Mouse (Mus musculus) small intestine, adult 2 months (tissue): ENCODE data around the gene Plxnb1.

Experiments
- CTCF ChIP-seq: fragments of 200-500 bp; IDR thresholded peaks from 2 replicates; pipeline ENCODE4 v1.5.1; 2012; ENCODE audit warnings: low read depth, mild to moderate bottlenecking, control low read depth, inconsistent platforms, low read length, moderate library complexity, mixed read lengths; ENCODE audit not compliant: insufficient replicate concordance, insufficient read length; ENCODE audit errors: extremely low read depth
- POLR2A ChIP-seq: fragments of 200-500 bp; IDR thresholded peaks from 2 replicates; pipeline ENCODE4 v1.6.1; 2012; ENCODE audit warnings: low read depth, mild to moderate bottlenecking, control low read depth, inconsistent platforms, low read length, moderate library complexity

GRCm38 (mm10) chr9:109058006-109058765 is 37.0 kb upstream of the Plxnb1 start:
- TF ChIP-seq CTCF (no peak), POLR2A (no peak)
